Mouse (Mus musculus): ENCODE measurements around the gene Fam131a.

- TF ChIP-seq CTCF (conservative IDR thresholded peaks at IDR 0.05 in 1 of 2, IDR thresholded peaks at IDR 0.05 in 1 of 2; ENCODE audit: low read depth in 2 of 2, low read length in 2 of 2) (no peak), KAT2A (IDR thresholded peaks at IDR 0.05; ENCODE audit: insufficient replicate concordance, low read length) (no peak), JUN (IDR thresholded peaks at IDR 0.05; ENCODE audit: insufficient read depth, low read depth, low read length) (no peak), USF1 (IDR thresholded peaks at IDR 0.05; ENCODE audit: low read depth, low read length) (no peak), MAX (IDR thresholded peaks at IDR 0.05; ENCODE audit: low read length) (no peak), EP300 (IDR thresholded peaks at IDR 0.05; ENCODE audit: low read length) (no peak), POLR2A (IDR thresholded peaks at IDR 0.05; ENCODE audit: low read depth, low read length) (no peak; the same call in 1 of the 2 replicates), ZKSCAN1 (IDR thresholded peaks at IDR 0.05; ENCODE audit: borderline replicate concordance, low read depth, low read length) (no peak)
Observed at GRCm38 (mm10) chr16:20677380-20677779, 15.7 kb upstream of the Fam131a start.
